Comparison of ENCODE assay signal across 8 mouse cellular contexts in the genomic region with DNA sequence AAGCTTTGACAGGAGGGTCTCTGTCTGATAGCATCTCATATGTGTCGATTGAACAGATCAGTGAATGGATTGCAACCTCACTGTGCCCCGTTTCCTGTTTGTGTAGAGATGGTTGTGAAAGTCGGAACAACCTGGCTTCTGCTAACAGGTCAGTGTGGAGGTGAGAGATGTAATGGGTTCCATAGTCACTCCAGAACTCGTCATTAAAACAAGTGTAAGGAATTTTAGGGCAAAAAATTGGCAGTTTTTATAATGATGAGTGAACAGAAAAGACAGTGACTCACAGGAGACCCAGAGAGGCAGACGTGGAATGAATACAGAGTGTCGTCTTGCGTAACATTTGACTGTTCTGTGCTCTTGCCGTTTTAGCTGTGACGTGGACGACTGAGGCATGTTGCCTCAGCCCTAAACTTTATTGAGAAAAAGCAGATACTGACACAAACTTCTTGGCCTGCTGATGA. TPM values are rescaled to one million over a fixed set of nuclear protein-coding genes. Genes with fewer than 3 reads are reported as not detected.
DNase-seq lines count a peak whose midpoint lies in the region; ATAC-seq lines count a peak whose summit lies in the region.

No protein-coding gene starts in this region.

- no peak overlapping the region for H3K27ac ChIP-seq in forebrain, embryonic 11.5 days (ENCODE audit: low read depth, low read length)
- H3K27ac ChIP-seq in midbrain, embryonic 15.5 days, result no peak overlapping the region

- 0 out of 2 replicates have a peak overlapping the region, but pooled peaks have one; percentile 2 for H3K4me2 ChIP-seq in forebrain, embryonic 11.5 days (ENCODE audit: low read depth, low read length, severe bottlenecking)
- H3K4me2 ChIP-seq in midbrain, embryonic 15.5 days, result peak overlapping the region; percentile 71

- DNase-seq in left cerebral cortex, adult 18-20 months (ENCODE audit: low spot score in 2 of 2), result peak; percentile 40 to 42
- DNase-seq in left cerebral cortex, adult 8-10 months (ENCODE audit: low spot score in 2 of 2), result no peak
- DNase-seq in adipocyte (ENCODE audit: low spot score), result peak; percentile 64
- DNase-seq in forebrain, embryonic 11.5 days (ENCODE audit: low spot score), result no peak
- DNase-seq in left cerebral cortex, postnatal 25 days (ENCODE audit: low spot score in 2 of 2), result peak; percentile 26 to 63
- no peak for DNase-seq in embryo, embryonic 11 days
- DNase-seq in cerebellum, postnatal 14 days, result no peak

- H3K4me1 ChIP-seq in forebrain, embryonic 11.5 days (replicated peaks; ENCODE audit: control insufficient read depth, insufficient read depth, low read length), result no peaks in the 10 kb centered on the region
- peaks cover 43% of the 10 kb centered on the region for H3K4me1 ChIP-seq in midbrain, embryonic 15.5 days

- no peaks in the 10 kb centered on the region for H3K27me3 ChIP-seq in forebrain, embryonic 11.5 days (ENCODE audit: control insufficient read depth, insufficient read depth, low read length)
- no peaks in the 10 kb centered on the region for H3K27me3 ChIP-seq in midbrain, embryonic 15.5 days (replicated peaks)

- no peak overlapping the region for H3K9ac ChIP-seq in forebrain, embryonic 11.5 days (ENCODE audit: low read length)
- peak overlapping the region; percentile 76; the same call in 1 of the 2 replicates for H3K9ac ChIP-seq in midbrain, embryonic 15.5 days

- H3K36me3 ChIP-seq in forebrain, embryonic 11.5 days (ENCODE audit: control insufficient read depth, insufficient read depth, low read length), result no peaks in the 10 kb centered on the region
- H3K36me3 ChIP-seq in midbrain, embryonic 15.5 days (replicated peaks), result 0 out of 2 replicates have a peak, but pooled peaks cover 4% of the 10 kb centered on the region

- 77% methylated on average over 10 of the region's 10 CpGs for WGBS in forebrain, embryonic 11.5 days
- 71% methylated on average over 10 of the region's 10 CpGs for WGBS in midbrain, embryonic 15.5 days

- intact Hi-C loops in left cerebral cortex, postnatal 25 days (cut with DNase I), result loop anchor here (5.0 kb wide), 1 partner anchor 113 kb away; a partner anchor contains a TSS

- ATAC-seq in forebrain, embryonic 11.5 days (replicated peaks; ENCODE audit: low FRiP score), result no peak
- no peak for ATAC-seq in midbrain, embryonic 15.5 days (replicated peaks)

- H3K4me3 ChIP-seq in forebrain, embryonic 11.5 days (ENCODE audit: low read depth, low read length), result no peak overlapping the region
- peak overlapping the region; percentile 62 for H3K4me3 ChIP-seq in midbrain, embryonic 15.5 days

- H3K9me3 ChIP-seq in forebrain, embryonic 11.5 days (ENCODE audit: control insufficient read depth, low read length), result no peaks in the 10 kb centered on the region
- H3K9me3 ChIP-seq in midbrain, embryonic 15.5 days, result no peaks in the 10 kb centered on the region

RNA-seq across cellular contexts. Expression of a gene that starts 1.6 kb away (rescaled TPM):
- total RNA-seq in left cerebral cortex, adult 18-20 months (2021), result 10 to 100 TPM; 36.7 to 37.9 TPM
- total RNA-seq in left cerebral cortex, adult 8-10 months (2022), result 10 to 100 TPM; 32.5 to 32.8 (median 32.7) TPM
- polyA plus RNA-seq in forebrain, embryonic 11.5 days (2014; fragmentation: Nextera tagmentation; extraction: Ambion mirVana), result 24.3 and 26.4 TPM in 2 replicates
- total RNA-seq in left cerebral cortex, postnatal 25 days (2021), result 10 to 100 TPM; 30.2 to 33.4 TPM
- 66.0 and 67.5 TPM in 2 replicates for polyA plus RNA-seq in midbrain, embryonic 15.5 days (2015; fragmentation: Nextera tagmentation; extraction: Ambion mirVana)

RNA-seq across cellular contexts. Expression of a gene that starts 19.4 kb away (rescaled TPM):
- total RNA-seq in left cerebral cortex, adult 18-20 months (2021), result 10 to 100 TPM; 28.1 to 28.9 TPM
- 10 to 100 TPM; 25.1 to 31.7 (median 29.3) TPM for total RNA-seq in left cerebral cortex, adult 8-10 months (2022)
- 64.5 and 69.2 TPM in 2 replicates for polyA plus RNA-seq in forebrain, embryonic 11.5 days (2014; fragmentation: Nextera tagmentation; extraction: Ambion mirVana)
- 10 to 100 TPM; 33.3 to 33.8 TPM for total RNA-seq in left cerebral cortex, postnatal 25 days (2021)
- 43.8 and 46.3 TPM in 2 replicates for polyA plus RNA-seq in midbrain, embryonic 15.5 days (2015; fragmentation: Nextera tagmentation; extraction: Ambion mirVana)

Comparison
In these comparisons a context has a peak if more than half of its experiments do, and no peak if none do; other contexts are left out.
1. DNase-seq: peak in left cerebral cortex, adult 18-20 months (2 of 2), adipocyte (single experiment) and left cerebral cortex, postnatal 25 days (2 of 2); none in left cerebral cortex, adult 8-10 months (0 of 2), forebrain, embryonic 11.5 days (single experiment), embryo, embryonic 11 days (single experiment) and cerebellum, postnatal 14 days (0 of 2).